Mouse (Mus musculus) liver, embryonic 14.5 days (tissue): ENCODE results near the gene Gm49387.

ENCODE experiments used
- CTCF ChIP-seq: IDR thresholded peaks from 2 replicates; pipeline ENCODE4 v1.5.1; 2016; ENCODE audit warnings: antibody characterized with exemption, low read depth, control low read depth
- EP300 ChIP-seq: IDR thresholded peaks from 2 replicates; pipeline ENCODE4 v1.6.1; 2016; ENCODE audit warnings: antibody characterized with exemption, low read depth

DNA sequence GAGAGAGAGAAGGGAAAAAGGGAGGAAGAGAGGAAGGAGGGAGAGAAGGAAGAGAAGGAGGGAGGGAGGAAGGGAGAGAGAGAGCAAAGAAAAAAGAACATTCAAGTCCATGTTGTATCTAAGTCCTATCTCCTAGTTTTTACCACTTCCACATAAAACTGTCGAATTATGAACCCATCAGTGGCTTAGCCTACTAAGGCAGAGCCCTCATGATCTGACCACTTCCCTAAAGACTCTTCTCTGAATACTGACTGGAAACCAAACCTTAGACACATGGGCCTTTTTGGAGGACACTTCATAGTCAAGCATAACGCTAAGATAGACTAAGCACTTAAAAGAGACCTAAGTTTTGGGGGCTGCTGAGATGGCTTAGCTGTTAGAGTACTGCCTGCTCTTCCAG lies 47.6 kb downstream of the Gm49387 start:
- no peak for TF ChIP-seq CTCF
- no peak for TF ChIP-seq EP300
